Mouse (Mus musculus): ENCODE results near the gene Cracr2b. TPM values are rescaled to one million over a fixed set of nuclear protein-coding genes. Genes with fewer than 3 reads are reported as not detected.

The Cracr2b gene
- total and polyA plus RNA-seq, 2 experiments from 2014 or later, result 6.7 to 7.2 TPM

DNA sequence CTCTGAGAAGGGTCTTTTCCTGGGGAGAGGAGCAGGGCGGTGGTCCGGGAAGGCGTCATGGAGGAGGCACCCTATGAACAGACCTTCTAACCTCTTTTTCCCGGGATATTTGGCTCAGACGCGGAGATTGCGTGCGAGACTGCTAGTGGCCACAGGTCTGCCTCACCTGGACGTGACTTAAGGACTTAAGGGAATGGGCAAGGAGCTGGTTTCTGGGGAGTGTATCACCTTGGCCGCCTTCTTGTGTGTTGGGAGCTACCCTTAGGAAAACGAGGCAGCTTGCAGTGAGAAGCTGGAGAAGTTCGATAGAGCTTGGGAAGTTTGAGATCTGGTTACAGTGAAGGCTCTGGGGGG, 14.9 kb downstream of the Cracr2b start:
- H3K27me3 ChIP-seq (ENCODE audit: insufficient read depth, low read length), result no peaks in the 10 kb centered on the region; the same call in 1 of the 2 replicates
- WGBS, result 2% methylated on average over 12 of the region's 12 CpGs
- H3K4me1 ChIP-seq (ENCODE audit: insufficient read depth), result peaks cover 9% of the 10 kb centered on the region
- TF ChIP-seq CTCF (IDR thresholded peaks at IDR 0.05; ENCODE audit: low read depth), result no peak
- peak overlapping the region; percentile 91 for H3K9ac ChIP-seq
- no peaks in the 10 kb centered on the region for H3K9me3 ChIP-seq (ENCODE audit: low read length)
- DNase-seq, result no peak
- H3K4me2 ChIP-seq (ENCODE audit: low read depth), result peak overlapping the region; percentile 71
- peak overlapping the region; percentile 69 for H3K4me3 ChIP-seq (ENCODE audit: low read depth, low read length)
- no peak for ATAC-seq
- H3K27ac ChIP-seq (ENCODE audit: low read depth, low read length), result peak overlapping the region; percentile 29; the same call in 1 of the 2 replicates
- peaks cover 11% of the 10 kb centered on the region for H3K36me3 ChIP-seq (ENCODE audit: insufficient read depth)

DNA sequence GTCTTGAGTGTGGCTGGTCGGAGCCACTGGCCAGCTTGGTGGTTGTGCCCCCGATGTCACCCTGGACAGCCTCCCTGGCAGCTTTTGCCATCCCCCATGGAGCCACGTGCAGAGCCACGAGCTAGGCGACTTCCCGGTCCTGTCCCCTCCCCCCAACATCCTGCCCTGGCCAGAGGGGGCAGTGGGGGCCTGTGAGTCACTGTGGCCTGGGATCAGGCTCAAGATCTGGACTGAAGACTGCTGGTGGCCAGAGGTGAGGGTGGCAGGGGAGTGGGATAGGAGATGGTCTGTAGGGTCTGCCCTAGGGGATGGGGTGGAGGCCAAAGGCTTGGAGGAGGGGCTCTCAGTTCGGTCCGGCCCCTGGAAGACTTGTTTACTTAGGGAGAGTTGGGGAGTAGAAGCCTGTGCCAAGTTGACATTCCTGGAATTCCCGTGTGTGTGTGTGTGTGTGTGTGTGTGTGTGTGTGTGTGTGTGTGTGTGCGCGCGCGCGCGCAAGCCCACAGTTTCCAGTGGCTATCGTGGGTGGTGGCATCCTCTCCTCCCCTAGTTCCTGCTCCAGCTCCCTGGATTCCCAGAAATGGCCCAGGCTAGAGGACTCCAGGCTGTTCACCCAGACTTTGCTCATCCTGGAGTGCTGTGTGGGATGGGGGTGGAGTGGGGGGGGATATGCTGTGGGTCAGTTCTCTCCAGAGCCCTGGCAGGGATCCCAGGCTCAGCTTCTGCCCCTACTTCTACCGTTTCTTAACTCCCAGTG, 15.5 kb downstream of the Cracr2b start:
- no peak for ATAC-seq
- peak; percentile 34 for TF ChIP-seq CTCF (IDR thresholded peaks at IDR 0.05; ENCODE audit: low read depth)
- WGBS, result 2% methylated on average over 16 of the region's 17 CpGs

DNA sequence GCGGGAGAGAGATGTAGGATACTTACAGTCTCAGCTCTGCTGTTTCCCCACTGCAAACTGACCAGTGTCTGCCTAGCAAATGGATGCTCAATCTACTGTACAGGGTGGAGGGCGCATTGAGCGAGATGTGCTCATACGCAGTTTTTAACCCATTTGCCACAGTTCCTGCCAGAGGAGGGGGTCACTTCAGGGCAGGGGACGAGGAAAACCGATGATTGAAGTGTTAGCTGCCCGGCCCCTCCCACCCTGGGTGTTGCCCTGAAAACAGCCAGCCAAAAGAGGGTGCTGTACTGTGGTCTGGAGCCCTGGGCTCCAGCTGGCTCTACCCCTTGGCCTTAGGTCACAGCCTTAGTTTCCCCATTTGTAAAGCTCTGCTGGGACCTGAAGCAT, 16.1 kb downstream of the Cracr2b start:
- H3K36me3 ChIP-seq (ENCODE audit: insufficient read depth), result peaks cover 4% of the 10 kb centered on the region
- 15% methylated on average over 7 of the region's 7 CpGs for WGBS
- no peak overlapping the region for H3K4me3 ChIP-seq (ENCODE audit: low read depth, low read length)
- no peak overlapping the region for H3K9ac ChIP-seq
- DNase-seq (no peak), ATAC-seq (no peak)
- no peaks in the 10 kb centered on the region; the same call in 1 of the 2 replicates for H3K27me3 ChIP-seq (ENCODE audit: insufficient read depth, low read length)
- H3K27ac ChIP-seq (ENCODE audit: low read depth, low read length), result no peak overlapping the region
- peak overlapping the region; percentile 71; the same call in 1 of the 2 replicates for H3K4me2 ChIP-seq (ENCODE audit: low read depth)
- peaks cover 13% of the 10 kb centered on the region for H3K4me1 ChIP-seq (ENCODE audit: insufficient read depth)
- H3K9me3 ChIP-seq (ENCODE audit: low read length), result no peaks in the 10 kb centered on the region
- no peak for TF ChIP-seq CTCF (IDR thresholded peaks at IDR 0.05; ENCODE audit: low read depth)

More for the DNA sequence above, 15.5 kb downstream of the Cracr2b start:
- peak; percentile 23 for DNase-seq
- H3K9me3 ChIP-seq (ENCODE audit: low read length), result no peaks in the 10 kb centered on the region
- H3K36me3 ChIP-seq (ENCODE audit: insufficient read depth), result peaks cover 6% of the 10 kb centered on the region
- no peak overlapping the region for H3K4me3 ChIP-seq (ENCODE audit: low read depth, low read length)
- H3K27me3 ChIP-seq (ENCODE audit: insufficient read depth, low read length), result no peaks in the 10 kb centered on the region; the same call in 1 of the 2 replicates
- H3K9ac ChIP-seq, result no peak overlapping the region
- H3K27ac ChIP-seq (ENCODE audit: low read depth, low read length), result peak overlapping the region; percentile 29; the same call in 1 of the 2 replicates
- peaks cover 10% of the 10 kb centered on the region for H3K4me1 ChIP-seq (ENCODE audit: insufficient read depth)
- peak overlapping the region; percentile 71 for H3K4me2 ChIP-seq (ENCODE audit: low read depth)

DNA sequence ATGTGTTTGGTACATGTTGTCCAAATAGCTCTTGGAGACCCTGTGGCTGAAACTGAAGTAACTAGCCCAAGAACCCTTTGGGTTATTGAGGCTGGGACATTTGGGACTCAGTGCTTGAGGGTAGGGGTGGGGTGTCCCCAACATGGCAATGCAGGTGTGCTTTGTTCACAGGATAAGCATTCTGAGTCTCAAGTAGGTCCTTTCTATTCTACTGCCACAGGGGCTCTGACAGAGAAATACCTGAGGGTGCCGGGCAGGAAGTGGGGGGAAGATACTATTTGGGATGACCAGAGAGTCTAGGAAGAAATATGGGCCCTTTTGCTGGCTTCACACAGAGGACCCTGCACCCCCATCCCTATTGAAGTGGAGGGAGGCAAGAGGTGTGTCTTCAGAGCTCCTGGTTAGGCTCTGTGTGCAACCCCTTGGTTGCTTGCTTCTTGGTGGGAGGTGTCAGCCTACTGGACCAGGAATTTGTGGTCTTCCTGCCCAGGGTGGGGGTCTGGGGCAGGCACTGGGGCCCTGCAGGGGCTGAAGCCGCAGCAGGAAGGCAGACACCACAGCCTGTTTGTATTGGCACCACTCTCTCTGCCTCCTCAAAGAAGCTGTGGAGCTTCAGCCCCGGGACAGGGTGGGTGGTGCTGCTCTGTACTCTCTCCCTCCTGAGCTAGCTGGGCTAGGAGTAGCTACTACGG, 16.8 kb downstream of the Cracr2b start:
- WGBS, result 73% methylated on average over 4 of the region's 4 CpGs
- Histone ChIP-seq H3K4me1 (ENCODE audit: insufficient read depth) (peaks cover 13% of the 10 kb centered on the region), H3K36me3 (ENCODE audit: insufficient read depth) (no peaks in the 10 kb centered on the region; the same call in 1 of the 2 replicates), H3K9ac (no peak overlapping the region), H3K27ac (ENCODE audit: low read depth, low read length) (no peak overlapping the region), H3K4me2 (ENCODE audit: low read depth) (no peak overlapping the region), H3K9me3 (ENCODE audit: low read length) (no peaks in the 10 kb centered on the region), H3K4me3 (ENCODE audit: low read depth, low read length) (no peak overlapping the region), H3K27me3 (ENCODE audit: insufficient read depth, low read length) (no peaks in the 10 kb centered on the region; the same call in 1 of the 2 replicates)
- no peak for TF ChIP-seq CTCF (IDR thresholded peaks at IDR 0.05; ENCODE audit: low read depth)
- ATAC-seq (no peak), DNase-seq (no peak)

DNA sequence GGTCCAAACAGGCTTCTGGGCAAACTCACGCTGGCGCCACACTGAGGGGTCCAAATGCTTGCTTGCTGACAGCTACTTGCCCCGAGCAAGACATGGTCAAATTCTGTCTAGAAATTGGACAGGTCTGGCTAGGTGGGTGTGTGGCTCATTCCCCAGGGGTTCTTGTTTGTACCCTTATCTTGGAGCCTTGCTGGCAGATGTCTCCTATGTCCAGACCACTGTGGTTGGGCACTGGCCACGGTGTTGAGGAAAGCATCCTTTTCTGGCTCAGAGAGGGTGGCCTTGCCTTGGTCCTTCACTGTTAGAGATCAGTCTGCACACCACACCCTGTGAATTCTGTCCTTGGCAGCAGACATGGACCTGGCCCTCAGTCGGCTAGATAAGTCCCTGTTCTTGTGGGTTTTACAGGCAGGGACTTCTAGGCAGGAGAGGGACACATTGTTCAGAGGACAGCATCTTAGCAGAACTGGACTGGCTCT, 17.4 kb downstream of the Cracr2b start:
- Histone ChIP-seq H3K9me3 (ENCODE audit: low read length) (no peaks in the 10 kb centered on the region), H3K27me3 (ENCODE audit: insufficient read depth, low read length) (no peaks in the 10 kb centered on the region; the same call in 1 of the 2 replicates), H3K36me3 (ENCODE audit: insufficient read depth) (no peaks in the 10 kb centered on the region), H3K4me2 (ENCODE audit: low read depth) (no peak overlapping the region), H3K4me3 (ENCODE audit: low read depth, low read length) (no peak overlapping the region), H3K9ac (no peak overlapping the region), H3K4me1 (ENCODE audit: insufficient read depth) (peaks cover 13% of the 10 kb centered on the region), H3K27ac (ENCODE audit: low read depth, low read length) (no peak overlapping the region)
- ATAC-seq (no peak), DNase-seq (no peak)
- TF ChIP-seq CTCF (IDR thresholded peaks at IDR 0.05; ENCODE audit: low read depth), result no peak
- 78% methylated on average over 5 of the region's 5 CpGs for WGBS

DNA sequence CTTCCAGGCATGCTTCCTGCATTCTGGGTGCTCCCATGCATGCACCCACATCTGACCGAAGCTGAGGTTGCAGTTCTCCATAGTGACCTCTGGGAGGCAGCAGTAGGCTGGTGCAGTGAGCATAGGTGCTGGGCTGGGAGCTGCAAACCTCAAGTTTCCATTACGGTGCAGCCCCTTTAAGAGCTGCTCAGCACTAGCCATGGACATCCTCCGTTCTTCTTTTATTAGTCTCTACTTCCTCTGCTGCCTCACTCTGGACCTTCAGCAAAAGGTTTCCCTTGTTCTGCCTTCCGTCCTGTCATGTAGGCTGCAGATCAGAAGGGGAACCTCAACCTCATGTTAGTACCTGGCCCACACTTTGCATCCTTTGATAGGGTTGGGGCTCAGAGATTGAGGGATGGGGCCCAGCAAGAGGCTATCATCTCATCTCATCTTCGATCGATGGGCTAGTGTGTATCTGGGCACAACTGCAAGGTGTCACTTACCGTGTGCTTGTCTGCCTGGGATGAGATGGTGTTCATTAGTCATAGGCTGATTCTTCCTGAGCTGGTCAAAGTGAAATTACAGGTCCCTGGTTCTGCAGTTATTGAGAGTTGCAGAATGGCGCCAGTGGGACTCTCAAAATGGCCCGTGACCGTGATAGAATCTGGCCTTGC, 20.1 kb downstream of the Cracr2b start:
- no peaks in the 10 kb centered on the region for H3K36me3 ChIP-seq (ENCODE audit: insufficient read depth)
- WGBS, result 10% methylated on average over 10 of the region's 10 CpGs
- peak overlapping the region; percentile 94 for H3K4me2 ChIP-seq (ENCODE audit: low read depth)
- H3K27me3 ChIP-seq (ENCODE audit: insufficient read depth, low read length), result no peaks in the 10 kb centered on the region; the same call in 1 of the 2 replicates
- DNase-seq (peak; percentile 83), ATAC-seq (peak; percentile 74)
- no peaks in the 10 kb centered on the region for H3K9me3 ChIP-seq (ENCODE audit: low read length)
- 0 out of 2 replicates have a peak, but pooled peaks cover 4% of the 10 kb centered on the region for H3K4me1 ChIP-seq (ENCODE audit: insufficient read depth)
- H3K4me3 ChIP-seq (ENCODE audit: low read depth, low read length), result peak overlapping the region; percentile 60
- peak overlapping the region; percentile 54 for H3K27ac ChIP-seq (ENCODE audit: low read depth, low read length)
- peak; percentile 93 for TF ChIP-seq CTCF (IDR thresholded peaks at IDR 0.05; ENCODE audit: low read depth)
- no peak overlapping the region for H3K9ac ChIP-seq
